Mouse (Mus musculus): ENCODE data around the gene Ran. TPM values are rescaled to one million over a fixed set of nuclear protein-coding genes. Genes with fewer than 3 reads are reported as not detected.
"Not testable (repeated sequence)": the region's sequence is repeated elsewhere in the genome, so short reads cannot be mapped to it uniquely, and the experiment has no call there.

Gene Ran
- polyA plus RNA-seq (2014; fragmentation: Nextera tagmentation; extraction: Ambion mirVana) = 872 and 909 TPM in 2 replicates

DNA sequence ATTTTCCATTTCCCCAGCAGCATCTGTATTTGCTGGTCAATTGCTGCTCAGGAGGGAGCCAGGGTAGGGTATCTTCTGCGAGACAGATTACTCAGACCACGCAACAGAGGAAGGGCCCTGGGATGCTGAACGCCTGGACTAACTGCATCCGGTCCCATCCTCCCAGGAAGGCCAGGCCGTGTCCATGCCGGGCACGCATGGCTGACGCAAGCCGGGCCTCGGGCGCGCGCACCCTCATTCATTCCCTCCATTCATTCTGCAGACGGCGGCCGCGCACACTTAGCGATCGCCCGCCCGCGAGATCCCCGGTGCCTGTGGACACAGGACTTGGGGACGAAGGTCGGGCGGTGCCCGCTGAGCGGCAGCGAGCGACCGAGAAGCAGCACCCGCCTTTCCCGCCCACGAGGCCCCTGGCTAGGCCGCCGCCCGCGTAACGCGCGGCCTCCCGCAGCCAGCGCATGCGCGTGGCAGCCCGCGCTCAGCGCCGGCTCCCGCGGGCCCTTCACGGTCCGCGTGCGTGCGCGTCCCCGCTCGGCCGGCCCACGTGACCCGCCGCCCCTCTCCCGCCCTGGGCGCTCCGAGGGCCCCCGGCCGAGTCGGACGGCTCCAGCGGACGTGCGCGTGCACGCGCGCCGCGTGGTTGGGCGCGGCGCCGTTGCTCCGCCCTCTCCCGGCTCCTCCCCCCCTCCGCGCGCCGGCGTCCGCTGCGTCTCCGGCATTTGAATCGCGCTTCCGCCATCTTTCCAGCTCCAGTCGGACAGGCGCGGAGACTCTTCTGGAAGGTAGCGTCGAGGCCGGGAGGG is at the start of gene Ran:
Gene Ran (plus strand): TSS at position 573 of the 803 bp plus-strand sequence.
- under 1% methylated on average over 95 of the region's 102 CpGs for WGBS
- H3K27ac ChIP-seq (replicated peaks; ENCODE audit: low read depth, low read length) = peak within 1 kb of the TSS; percentile 96
- peaks cover under 1% of the 10 kb centered on the region for H3K36me3 ChIP-seq (replicated peaks; ENCODE audit: control insufficient read depth, insufficient read depth, low read depth, low read length)
- H3K27me3 ChIP-seq (ENCODE audit: control insufficient read depth, insufficient read depth, low read length) = no peaks in the 10 kb centered on the region
- H3K4me2 ChIP-seq (ENCODE audit: low read depth, low read length) = peak within 1 kb of the TSS; percentile 84
- H3K9ac ChIP-seq (replicated peaks; ENCODE audit: low read length) = peak within 1 kb of the TSS; percentile 99
- peak within 1 kb of the TSS; percentile 97 for H3K4me3 ChIP-seq (ENCODE audit: low read depth, low read length)
- H3K4me1 ChIP-seq (ENCODE audit: control insufficient read depth, insufficient read depth, low read length) = no peaks in the 10 kb centered on the region
- no peaks in the 10 kb centered on the region for H3K9me3 ChIP-seq (replicated peaks; ENCODE audit: control insufficient read depth, low read length)
- ATAC-seq (replicated peaks; ENCODE audit: insufficient number of reproducible peaks, low FRiP score, low TSS enrichment, low read depth) (peak; percentile 88), DNase-seq (ENCODE audit: low spot score) (peak; percentile 98)

GRCm38 (mm10) chr5:128970878-128971277 is 49.0 kb upstream of the Ran start:
- no peaks in the 10 kb centered on the region for H3K4me1 ChIP-seq (ENCODE audit: control insufficient read depth, insufficient read depth, low read length)
- H3K36me3 ChIP-seq (replicated peaks; ENCODE audit: control insufficient read depth, insufficient read depth, low read depth, low read length) = no peaks in the 10 kb centered on the region
- H3K27ac ChIP-seq (replicated peaks; ENCODE audit: low read depth, low read length) = no peak overlapping the region
- no peak overlapping the region for H3K4me3 ChIP-seq (ENCODE audit: low read depth, low read length)
- no peaks in the 10 kb centered on the region for H3K9me3 ChIP-seq (replicated peaks; ENCODE audit: control insufficient read depth, low read length)
- ATAC-seq (replicated peaks; ENCODE audit: insufficient number of reproducible peaks, low FRiP score, low TSS enrichment, low read depth) (no peak), DNase-seq (ENCODE audit: low spot score) (no peak)
- no peak overlapping the region for H3K9ac ChIP-seq (replicated peaks; ENCODE audit: low read length)
- H3K4me2 ChIP-seq (ENCODE audit: low read depth, low read length) = no peak overlapping the region
- 69% methylated on average over 10 of the region's 10 CpGs for WGBS
- no peaks in the 10 kb centered on the region for H3K27me3 ChIP-seq (ENCODE audit: control insufficient read depth, insufficient read depth, low read length)

DNA sequence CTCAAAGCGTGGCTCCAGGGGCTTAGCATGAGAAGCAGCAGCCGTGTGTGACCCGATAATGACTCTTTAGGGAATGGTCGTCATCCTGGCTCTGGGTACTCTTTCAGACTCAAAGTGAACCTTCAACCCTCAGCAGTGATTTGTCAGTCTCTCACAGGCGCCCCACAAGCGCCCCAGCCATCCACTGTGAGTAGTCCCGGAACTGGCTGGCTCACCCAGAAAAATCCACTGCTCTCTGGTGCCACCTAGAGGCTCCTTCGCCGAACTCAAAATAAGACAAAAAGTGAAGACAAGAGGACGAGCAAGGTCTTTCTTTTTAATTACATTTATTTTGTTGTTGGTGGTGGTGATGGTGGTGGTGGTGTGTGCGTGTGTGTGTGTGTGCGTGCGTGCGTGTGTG is 48.6 kb upstream of the Ran start:
- H3K4me1 ChIP-seq (ENCODE audit: control insufficient read depth, insufficient read depth, low read length) = no peaks in the 10 kb centered on the region
- 16% methylated on average over 14 of the region's 14 CpGs for WGBS
- no peak overlapping the region for H3K4me3 ChIP-seq (ENCODE audit: low read depth, low read length)
- H3K9me3 ChIP-seq (replicated peaks; ENCODE audit: control insufficient read depth, low read length) = no peaks in the 10 kb centered on the region
- H3K36me3 ChIP-seq (replicated peaks; ENCODE audit: control insufficient read depth, insufficient read depth, low read depth, low read length) = no peaks in the 10 kb centered on the region
- ATAC-seq (replicated peaks; ENCODE audit: insufficient number of reproducible peaks, low FRiP score, low TSS enrichment, low read depth) (no peak), DNase-seq (ENCODE audit: low spot score) (peak; percentile 86)
- H3K9ac ChIP-seq (replicated peaks; ENCODE audit: low read length) = no peak overlapping the region
- H3K27ac ChIP-seq (replicated peaks; ENCODE audit: low read depth, low read length) = no peak overlapping the region
- H3K27me3 ChIP-seq (ENCODE audit: control insufficient read depth, insufficient read depth, low read length) = no peaks in the 10 kb centered on the region
- no peak overlapping the region for H3K4me2 ChIP-seq (ENCODE audit: low read depth, low read length)

GRCm38 (mm10) chr5:128976266-128976665 is 43.6 kb upstream of the Ran start:
- no peak for ATAC-seq (replicated peaks; ENCODE audit: insufficient number of reproducible peaks, low FRiP score, low TSS enrichment, low read depth)
- Histone ChIP-seq H3K36me3 (replicated peaks; ENCODE audit: control insufficient read depth, insufficient read depth, low read depth, low read length) (no peaks in the 10 kb centered on the region), H3K9ac (replicated peaks; ENCODE audit: low read length) (no peak overlapping the region), H3K4me2 (ENCODE audit: low read depth, low read length) (no peak overlapping the region), H3K4me1 (ENCODE audit: control insufficient read depth, insufficient read depth, low read length) (no peaks in the 10 kb centered on the region), H3K9me3 (replicated peaks; ENCODE audit: control insufficient read depth, low read length) (no peaks in the 10 kb centered on the region), H3K4me3 (ENCODE audit: low read depth, low read length) (no peak overlapping the region), H3K27ac (replicated peaks; ENCODE audit: low read depth, low read length) (no peak overlapping the region), H3K27me3 (ENCODE audit: control insufficient read depth, insufficient read depth, low read length) (no peaks in the 10 kb centered on the region)
- peak; percentile 46 for DNase-seq (ENCODE audit: low spot score)
- WGBS = 27% methylated on average over 4 of the region's 4 CpGs

- not testable (repeated sequence) for H3K4me2 ChIP-seq (ENCODE audit: low read depth, low read length); H3K36me3 ChIP-seq (replicated peaks; ENCODE audit: control insufficient read depth, insufficient read depth, low read depth, low read length); H3K27me3 ChIP-seq (ENCODE audit: control insufficient read depth, insufficient read depth, low read length); H3K9ac ChIP-seq (replicated peaks; ENCODE audit: low read length); DNase-seq (ENCODE audit: low spot score); H3K4me1 ChIP-seq (ENCODE audit: control insufficient read depth, insufficient read depth, low read length); H3K4me3 ChIP-seq (ENCODE audit: low read depth, low read length); H3K9me3 ChIP-seq (replicated peaks; ENCODE audit: control insufficient read depth, low read length); H3K27ac ChIP-seq (replicated peaks; ENCODE audit: low read depth, low read length); ATAC-seq (replicated peaks; ENCODE audit: insufficient number of reproducible peaks, low FRiP score, low TSS enrichment, low read depth)
- 88% methylated on average over 1 of the region's 1 CpGs for WGBS
These were observed 42.4 kb upstream of the Ran start for GRCm38 (mm10) chr5:128977466-128977865.

- no peaks in the 10 kb centered on the region for H3K9me3 ChIP-seq (replicated peaks; ENCODE audit: control insufficient read depth, low read length)
These were observed 40.9 kb upstream of the Ran start for GRCm38 (mm10) chr5:128978957-128979356.

DNA sequence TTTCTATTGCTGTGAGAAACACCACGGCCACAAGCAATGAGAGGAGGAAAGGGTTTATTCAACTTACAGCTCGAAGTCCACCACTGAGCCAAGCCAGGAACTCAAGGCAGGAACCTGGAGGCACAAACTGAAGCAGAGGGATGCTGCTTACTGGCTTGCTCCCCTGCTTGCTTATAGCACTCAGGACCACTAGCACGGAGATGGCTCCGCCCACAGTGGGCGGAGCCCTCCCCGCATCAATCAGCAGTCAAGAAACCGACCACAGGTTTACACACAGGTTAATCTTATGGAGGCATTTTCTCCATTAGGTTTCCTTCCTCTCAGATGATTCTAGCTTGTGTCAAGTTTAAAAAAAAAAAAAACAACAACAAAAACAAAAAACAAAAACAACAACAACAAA is 39.0 kb upstream of the Ran start:
- DNase-seq (ENCODE audit: low spot score) = no peak
- no peaks in the 10 kb centered on the region for H3K4me1 ChIP-seq (ENCODE audit: control insufficient read depth, insufficient read depth, low read length)
- H3K9me3 ChIP-seq (replicated peaks; ENCODE audit: control insufficient read depth, low read length) = no peaks in the 10 kb centered on the region
- H3K9ac ChIP-seq (replicated peaks; ENCODE audit: low read length) = no peak overlapping the region
- H3K27ac ChIP-seq (replicated peaks; ENCODE audit: low read depth, low read length) = no peak overlapping the region
- WGBS = 70% methylated on average over 7 of the region's 7 CpGs
- no peak for ATAC-seq (replicated peaks; ENCODE audit: insufficient number of reproducible peaks, low FRiP score, low TSS enrichment, low read depth)
- H3K4me2 ChIP-seq (ENCODE audit: low read depth, low read length) = no peak overlapping the region
- no peaks in the 10 kb centered on the region for H3K36me3 ChIP-seq (replicated peaks; ENCODE audit: control insufficient read depth, insufficient read depth, low read depth, low read length)
- H3K4me3 ChIP-seq (ENCODE audit: low read depth, low read length) = no peak overlapping the region
- no peaks in the 10 kb centered on the region for H3K27me3 ChIP-seq (ENCODE audit: control insufficient read depth, insufficient read depth, low read length)

More at GRCm38 (mm10) chr5:128978957-128979356, 40.9 kb upstream of the Ran start:
- Histone ChIP-seq H3K9ac (replicated peaks; ENCODE audit: low read length) (no peak overlapping the region), H3K4me2 (ENCODE audit: low read depth, low read length) (no peak overlapping the region), H3K4me3 (ENCODE audit: low read depth, low read length) (no peak overlapping the region), H3K4me1 (ENCODE audit: control insufficient read depth, insufficient read depth, low read length) (no peaks in the 10 kb centered on the region), H3K36me3 (replicated peaks; ENCODE audit: control insufficient read depth, insufficient read depth, low read depth, low read length) (no peaks in the 10 kb centered on the region), H3K27me3 (ENCODE audit: control insufficient read depth, insufficient read depth, low read length) (no peaks in the 10 kb centered on the region), H3K27ac (replicated peaks; ENCODE audit: low read depth, low read length) (no peak overlapping the region)
- 94% methylated on average over 7 of the region's 7 CpGs for WGBS
- DNase-seq (ENCODE audit: low spot score) (no peak), ATAC-seq (replicated peaks; ENCODE audit: insufficient number of reproducible peaks, low FRiP score, low TSS enrichment, low read depth) (no peak)

GRCm38 (mm10) chr5:128981607-128982006 is 38.3 kb upstream of the Ran start:
- WGBS = 25% methylated on average over 12 of the region's 12 CpGs
- ATAC-seq (replicated peaks; ENCODE audit: insufficient number of reproducible peaks, low FRiP score, low TSS enrichment, low read depth) (peak; percentile 78), DNase-seq (ENCODE audit: low spot score) (peak; percentile 81)
- no peaks in the 10 kb centered on the region for H3K4me1 ChIP-seq (ENCODE audit: control insufficient read depth, insufficient read depth, low read length)
- H3K9ac ChIP-seq (replicated peaks; ENCODE audit: low read length) = no peak overlapping the region
- H3K9me3 ChIP-seq (replicated peaks; ENCODE audit: control insufficient read depth, low read length) = no peaks in the 10 kb centered on the region
- no peak overlapping the region for H3K4me3 ChIP-seq (ENCODE audit: low read depth, low read length)
- H3K36me3 ChIP-seq (replicated peaks; ENCODE audit: control insufficient read depth, insufficient read depth, low read depth, low read length) = no peaks in the 10 kb centered on the region
- H3K27ac ChIP-seq (replicated peaks; ENCODE audit: low read depth, low read length) = no peak overlapping the region
- H3K4me2 ChIP-seq (ENCODE audit: low read depth, low read length) = no peak overlapping the region
- H3K27me3 ChIP-seq (ENCODE audit: control insufficient read depth, insufficient read depth, low read length) = no peaks in the 10 kb centered on the region

Measured in embryonic facial prominence, embryonic 11.5 days (tissue).